Mouse (Mus musculus) small intestine, adult 2 months (tissue): ENCODE measurements around the gene Glb1l. TPM values are rescaled to one million over a fixed set of nuclear protein-coding genes. Genes with fewer than 3 reads are reported as not detected.

ENCODE experiments used
- H3K27ac ChIP-seq: fragments of 200-500 bp; 2 replicates; pipeline ENCODE4 v1.5.1; 2012; ENCODE audit warnings: low read depth, low read length, control low read depth, inconsistent platforms; ENCODE audit not compliant: insufficient read depth
- H3K27me3 ChIP-seq: fragments of 200-500 bp; 2 replicates; pipeline ENCODE4 v1.6.1; 2012; ENCODE audit warnings: mild to moderate bottlenecking, moderate library complexity, low read length, inconsistent platforms; ENCODE audit not compliant: control insufficient read depth, insufficient read depth
- H3K36me3 ChIP-seq: fragments of 200-500 bp; 2 replicates; pipeline ENCODE4 v1.6.1; 2012; ENCODE audit warnings: mild to moderate bottlenecking, low read length, control low read depth, inconsistent platforms; ENCODE audit not compliant: control insufficient read depth, insufficient read depth
- H3K4me1 ChIP-seq: fragments of 200-500 bp; 2 replicates; pipeline ENCODE4 v1.6.1; 2012; ENCODE audit warnings: low read length, inconsistent platforms, mixed read lengths; ENCODE audit not compliant: control insufficient read depth, insufficient read depth, insufficient read length
- H3K4me3 ChIP-seq: fragments of 200-500 bp; 2 replicates; pipeline ENCODE4 v1.5.1; 2012; ENCODE audit warnings: low read depth, mild to moderate bottlenecking, control low read depth, inconsistent platforms, low read length, moderate library complexity
- CTCF ChIP-seq: fragments of 200-500 bp; IDR thresholded peaks from 2 replicates; pipeline ENCODE4 v1.5.1; 2012; ENCODE audit warnings: low read depth, mild to moderate bottlenecking, control low read depth, inconsistent platforms, low read length, moderate library complexity, mixed read lengths; ENCODE audit not compliant: insufficient replicate concordance, insufficient read length; ENCODE audit errors: extremely low read depth
- POLR2A ChIP-seq: fragments of 200-500 bp; IDR thresholded peaks from 2 replicates; pipeline ENCODE4 v1.6.1; 2012; ENCODE audit warnings: low read depth, mild to moderate bottlenecking, control low read depth, inconsistent platforms, low read length, moderate library complexity
- WGBS: fragments of 180-500 bp; shearing (Covaris S2); methylation state at CpG from one replicate; pipeline ENCODE4 v1.1.7; 2018; 5-methylcytosine and 5-hydroxymethylcytosine counted together
- polyA plus RNA-seq: library from polyadenylated mRNA; depleted of rRNA; stranded (reverse); fragments of >200 nt; gene quantifications from 2 replicates; pipeline ENCODE4 v1.2.3, GENCODE M21; 2012

The Glb1l gene
- polyA plus RNA-seq, 1 experiment, result 1.1 TPM

DNA sequence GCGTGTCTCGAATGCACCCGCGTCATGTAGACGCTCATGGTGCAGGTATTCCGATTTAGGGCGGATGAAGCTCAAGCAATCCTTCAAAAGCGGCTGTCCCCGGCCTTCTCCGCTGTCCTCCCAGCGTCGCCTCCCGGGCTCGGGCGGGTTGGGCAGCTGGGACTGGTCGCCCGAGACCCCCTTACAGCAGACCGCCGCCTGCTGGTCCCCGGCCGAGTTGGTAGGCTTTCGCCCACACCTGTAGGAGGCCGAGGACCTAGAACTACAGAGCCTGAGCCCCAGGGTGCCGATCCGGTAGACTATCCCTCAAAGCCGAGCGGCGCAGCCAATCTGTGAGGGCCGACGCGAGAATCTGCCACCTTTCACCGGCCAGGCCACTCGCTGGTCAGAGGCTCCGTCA lies 8.9 kb upstream of the Glb1l start, which contains the start of gene Tuba4a:
TSS of gene Tuba4a (minus strand) at position 335 of the 400 bp plus-strand sequence.
- 3% methylated on average over 34 of the region's 34 CpGs for WGBS
- peak within 1 kb of the TSS; percentile 85 for H3K4me3 ChIP-seq
- peak within 1 kb of the TSS; percentile 69 for H3K27ac ChIP-seq
- TF ChIP-seq CTCF, result no peak
- TF ChIP-seq POLR2A, result no peak
- H3K36me3 ChIP-seq, result peaks cover 21% of the 10 kb centered on the region
- H3K4me1 ChIP-seq, result peaks cover 20% of the 10 kb centered on the region
- no peaks in the 10 kb centered on the region for H3K27me3 ChIP-seq

DNA sequence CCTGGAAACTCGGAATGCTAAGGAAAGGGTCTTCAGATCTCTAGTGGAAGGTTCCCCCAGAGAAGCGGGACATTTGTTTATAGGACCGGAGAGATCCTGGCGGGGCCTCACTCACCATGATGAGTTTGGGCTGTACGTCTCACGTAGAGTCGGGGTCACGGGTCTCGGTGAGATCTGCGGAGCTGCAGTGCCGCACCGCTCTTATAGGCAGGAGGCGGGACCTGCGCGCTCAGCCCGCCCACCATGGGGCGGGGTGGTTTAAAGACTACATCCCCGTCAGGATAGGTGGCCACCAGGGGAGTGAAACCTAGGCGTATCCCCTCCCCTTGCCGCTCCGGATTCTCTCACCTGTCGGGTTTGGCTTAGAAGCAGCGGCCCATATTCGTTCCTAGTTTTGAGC lies 8.5 kb upstream of the Glb1l start:
- TF ChIP-seq POLR2A (peak; percentile 100), CTCF (peak; percentile 42; the same call in 1 of the 2 replicates)
- H3K27ac ChIP-seq, result peak overlapping the region; percentile 69
- H3K36me3 ChIP-seq, result peaks cover 24% of the 10 kb centered on the region
- H3K4me1 ChIP-seq, result peaks cover 20% of the 10 kb centered on the region
- under 1% methylated on average over 24 of the region's 24 CpGs for WGBS
- H3K4me3 ChIP-seq, result peak overlapping the region; percentile 85
- H3K27me3 ChIP-seq, result no peaks in the 10 kb centered on the region

DNA sequence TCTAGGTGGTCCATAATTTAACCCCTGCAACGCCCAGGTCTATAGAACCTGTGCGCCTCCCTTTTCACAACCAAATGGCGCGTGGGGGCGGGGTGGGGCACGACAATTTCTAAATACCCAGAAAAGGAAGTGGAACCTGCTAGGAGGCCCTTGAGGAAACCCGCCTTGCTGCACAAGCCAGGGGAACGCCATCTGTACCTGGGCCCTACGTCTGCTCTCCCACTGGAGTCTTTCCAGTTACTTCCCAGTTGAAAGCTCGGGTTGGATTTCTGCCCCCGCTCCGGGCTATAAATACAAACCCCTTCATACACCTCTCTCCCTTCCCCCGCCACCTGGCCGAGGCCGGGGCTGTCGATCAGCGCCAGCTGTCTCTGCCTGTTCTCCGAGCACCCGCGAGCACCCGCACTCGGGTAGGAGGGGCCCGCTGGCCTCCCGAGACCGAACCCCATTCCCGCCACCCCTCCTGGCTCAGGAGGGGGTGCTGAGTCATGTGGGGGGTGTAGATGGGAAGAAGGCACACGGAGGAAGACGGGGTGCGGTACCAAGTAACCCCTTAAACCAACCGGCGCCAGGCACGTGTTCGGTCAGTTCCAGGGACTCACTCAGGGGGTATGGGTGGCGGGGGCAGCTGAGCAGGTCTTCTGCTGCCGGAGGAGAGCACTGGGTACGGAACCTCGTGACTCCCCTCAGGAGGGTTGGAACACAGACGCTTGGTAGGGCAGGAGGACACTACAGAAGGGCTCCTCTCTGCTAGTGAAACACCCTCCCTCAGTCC lies 7.8 kb upstream of the Glb1l start:
- 2% methylated on average over 38 of the region's 38 CpGs for WGBS
- no peaks in the 10 kb centered on the region for H3K27me3 ChIP-seq
- peak overlapping the region; percentile 85 for H3K4me3 ChIP-seq
- H3K36me3 ChIP-seq, result peaks cover 31% of the 10 kb centered on the region
- TF ChIP-seq POLR2A, result 0 out of 2 replicates have a peak, but pooled peaks have one; percentile 19
- TF ChIP-seq CTCF, result no peak
- H3K4me1 ChIP-seq, result peaks cover 26% of the 10 kb centered on the region
- peak overlapping the region; percentile 69 for H3K27ac ChIP-seq

DNA sequence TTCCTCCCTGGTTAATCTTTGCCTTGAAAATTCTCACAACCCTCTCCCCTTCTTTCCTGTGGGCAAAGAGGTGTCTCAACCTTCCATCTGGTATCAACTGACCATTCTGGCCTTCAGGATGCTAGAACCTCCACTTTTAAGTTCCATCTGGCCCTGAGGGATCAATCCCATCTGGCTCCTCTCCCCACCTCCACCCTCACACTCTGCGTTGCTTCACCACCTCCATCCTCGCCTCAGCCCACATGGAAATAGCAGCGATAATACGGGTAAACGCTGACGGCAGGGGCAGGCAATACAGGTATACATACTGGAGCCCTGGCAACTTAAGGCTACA lies 7.2 kb upstream of the Glb1l start:
- Histone ChIP-seq H3K4me3 (peak overlapping the region; percentile 85), H3K27me3 (no peaks in the 10 kb centered on the region), H3K27ac (peak overlapping the region; percentile 69), H3K36me3 (peaks cover 32% of the 10 kb centered on the region), H3K4me1 (peaks cover 29% of the 10 kb centered on the region)
- TF ChIP-seq CTCF, result no peak
- TF ChIP-seq POLR2A, result no peak
- 2% methylated on average over 6 of the region's 6 CpGs for WGBS

DNA sequence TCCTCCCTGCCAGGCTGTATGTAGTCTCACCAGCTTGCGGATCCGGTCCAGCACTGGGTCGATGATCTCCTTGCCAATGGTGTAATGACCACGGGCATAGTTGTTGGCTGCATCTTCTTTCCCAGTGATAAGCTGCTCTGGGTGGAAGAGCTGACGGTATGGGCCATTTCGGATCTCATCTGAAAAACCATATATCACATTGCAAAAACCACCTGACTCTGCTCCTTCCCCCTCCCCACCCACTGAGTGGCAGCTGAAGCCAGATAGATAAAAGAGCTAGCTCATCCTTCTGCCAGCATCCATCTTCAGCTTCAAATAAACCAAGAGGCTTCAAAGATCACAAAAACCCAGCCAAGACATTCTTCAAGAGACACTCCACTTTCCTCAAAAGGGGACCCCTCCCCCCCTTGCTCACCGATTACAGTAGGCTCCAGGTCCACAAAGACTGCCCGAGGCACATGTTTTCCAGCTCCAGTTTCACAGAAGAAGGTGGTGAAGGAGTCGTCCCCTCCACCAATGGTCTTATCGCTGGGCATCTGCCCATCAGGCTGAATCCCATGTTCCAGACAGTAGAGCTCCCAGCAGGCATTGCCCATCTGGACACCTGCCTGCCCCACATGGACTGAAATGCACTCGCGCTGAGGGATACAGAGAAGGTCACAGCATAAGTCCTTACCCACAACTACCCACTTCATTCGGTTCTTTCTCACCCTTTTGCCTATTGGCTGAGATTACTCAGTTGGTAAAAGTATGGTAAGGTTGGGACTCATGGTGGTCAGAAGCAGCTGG lies 6.4 kb upstream of the Glb1l start:
- WGBS, result 65% methylated on average over 13 of the region's 13 CpGs
- H3K4me1 ChIP-seq, result peaks cover 36% of the 10 kb centered on the region

DNA sequence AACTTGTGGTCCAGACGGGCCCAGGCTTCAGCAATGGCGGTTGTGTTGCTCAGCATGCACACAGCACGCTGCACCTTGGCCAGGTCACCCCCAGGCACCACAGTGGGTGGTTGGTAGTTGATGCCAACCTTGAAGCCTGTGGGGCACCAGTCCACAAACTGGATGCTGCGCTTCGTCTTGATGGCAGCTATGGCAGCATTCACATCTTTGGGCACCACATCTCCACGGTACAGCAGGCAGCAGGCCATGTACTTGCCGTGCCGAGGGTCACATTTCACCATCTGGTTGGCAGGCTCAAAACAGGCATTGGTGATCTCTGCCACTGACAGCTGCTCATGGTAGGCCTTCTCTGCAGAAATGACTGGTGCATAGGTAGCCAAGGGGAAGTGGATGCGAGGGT lies 5.2 kb upstream of the Glb1l start:
- Histone ChIP-seq H3K27ac (peak overlapping the region; percentile 93; the same call in 1 of the 2 replicates), H3K4me3 (no peak overlapping the region), H3K36me3 (peaks cover 42% of the 10 kb centered on the region), H3K27me3 (no peaks in the 10 kb centered on the region), H3K4me1 (peaks cover 40% of the 10 kb centered on the region)
- TF ChIP-seq CTCF (no peak), POLR2A (no peak)
- 85% methylated on average over 9 of the region's 9 CpGs for WGBS

More for the DNA sequence above, 6.4 kb upstream of the Glb1l start:
- H3K4me3 ChIP-seq, result peak overlapping the region; percentile 12
- TF ChIP-seq POLR2A (no peak), CTCF (no peak)
- peaks cover 39% of the 10 kb centered on the region for H3K36me3 ChIP-seq
- H3K27me3 ChIP-seq, result no peaks in the 10 kb centered on the region
- no peak overlapping the region for H3K27ac ChIP-seq

DNA sequence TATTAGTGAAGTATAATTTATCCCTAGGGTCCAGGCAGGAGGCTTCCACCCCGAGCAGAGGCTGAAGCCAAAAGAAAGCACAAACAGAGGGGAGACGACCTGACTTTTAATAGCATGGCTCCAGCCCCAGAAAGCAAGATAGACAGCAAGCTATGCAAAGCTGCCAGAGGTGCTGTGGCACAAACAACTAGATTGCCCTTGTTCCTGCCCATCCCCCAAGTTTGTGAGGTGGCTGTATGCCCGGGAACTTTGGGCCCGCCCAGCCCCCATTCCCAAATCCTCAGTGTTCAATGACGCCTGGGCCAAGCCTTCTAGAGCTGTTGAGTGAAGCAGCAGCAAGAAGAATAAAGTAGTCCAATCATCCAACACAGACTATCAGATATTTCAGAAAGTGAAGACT lies 4.3 kb upstream of the Glb1l start:
- WGBS, result 26% methylated on average over 5 of the region's 5 CpGs
- TF ChIP-seq CTCF, result no peak
- TF ChIP-seq POLR2A, result no peak
- peak overlapping the region; percentile 93 for H3K27ac ChIP-seq
- H3K36me3 ChIP-seq, result peaks cover 42% of the 10 kb centered on the region
- no peaks in the 10 kb centered on the region for H3K27me3 ChIP-seq
- H3K4me1 ChIP-seq, result peaks cover 43% of the 10 kb centered on the region
- H3K4me3 ChIP-seq, result peak overlapping the region; percentile 9
